14 mouse cellular contexts compared by ENCODE assay signal in genomic region chr2:33817663-33818346, GRCm38 (mm10).
DNase-seq lines count a peak whose midpoint lies in the region; ATAC-seq and TF ChIP-seq lines count a peak whose summit lies in the region.
"Had no signal": no experiment of that assay in that cellular context is flagged by ENCODE, and none has a peak within 500 bp of the region (broad histone marks: within the 10 kb centered on the region; RNA-seq: fewer than 3 reads in every experiment).

No protein-coding gene starts in this region.

- H3K4me1 ChIP-seq in hindbrain, embryonic 10.5 days (replicated peaks) = peaks cover 25% of the 10 kb centered on the region
- peaks cover 8% of the 10 kb centered on the region; the same call in 1 of the 2 replicates for H3K4me1 ChIP-seq in hindbrain, embryonic 11.5 days (replicated peaks; ENCODE audit: control insufficient read depth, insufficient read depth, low read length)
- H3K4me1 ChIP-seq in lung, postnatal 0 days (ENCODE audit: insufficient read depth, low read depth, low read length) = no peaks in the 10 kb centered on the region

- 80% methylated on average over 9 of the region's 9 CpGs for WGBS in hindbrain, embryonic 10.5 days
- 80% methylated on average over 9 of the region's 9 CpGs for WGBS in hindbrain, embryonic 11.5 days
- 69% methylated on average over 9 of the region's 9 CpGs for WGBS in lung, postnatal 0 days

- H3K9ac ChIP-seq in hindbrain, embryonic 11.5 days (ENCODE audit: low read depth, low read length) = no peak overlapping the region
- no peak overlapping the region for H3K9ac ChIP-seq in lung, postnatal 0 days (replicated peaks; ENCODE audit: low read depth)
- H3K9ac ChIP-seq: liver, postnatal 0 days had no signal

- no peaks in the 10 kb centered on the region for H3K9me3 ChIP-seq in hindbrain, embryonic 10.5 days
- no peaks in the 10 kb centered on the region for H3K9me3 ChIP-seq in hindbrain, embryonic 11.5 days (ENCODE audit: control insufficient read depth, low read length)
- no peaks in the 10 kb centered on the region for H3K9me3 ChIP-seq in lung, postnatal 0 days (ENCODE audit: low read length)

- no peak for TF ChIP-seq EP300 in lung, postnatal 0 days (IDR thresholded peaks at IDR 0.05)

- H3K4me3 ChIP-seq in hindbrain, embryonic 10.5 days = no peak overlapping the region
- no peak overlapping the region for H3K4me3 ChIP-seq in hindbrain, embryonic 11.5 days (ENCODE audit: low read depth, low read length)
- no peak overlapping the region for H3K4me3 ChIP-seq in lung, postnatal 0 days (ENCODE audit: low read depth, low read length)

- TF ChIP-seq CTCF in lung, postnatal 0 days (IDR thresholded peaks at IDR 0.05) = no peak

- H3K27ac ChIP-seq in hindbrain, embryonic 10.5 days = 0 out of 2 replicates have a peak overlapping the region, but pooled peaks have one; percentile 2
- H3K27ac ChIP-seq in hindbrain, embryonic 11.5 days (ENCODE audit: low read depth, low read length) = no peak overlapping the region
- H3K27ac ChIP-seq in lung, postnatal 0 days (ENCODE audit: low read length) = no peak overlapping the region
- H3K27ac ChIP-seq: macrophage had no signal

- peaks cover 52% of the 10 kb centered on the region for H3K36me3 ChIP-seq in hindbrain, embryonic 10.5 days
- peaks cover 2% of the 10 kb centered on the region; the same call in 1 of the 2 replicates for H3K36me3 ChIP-seq in hindbrain, embryonic 11.5 days (ENCODE audit: control insufficient read depth, insufficient read depth, low read length)
- peaks cover 9% of the 10 kb centered on the region; the same call in 1 of the 2 replicates for H3K36me3 ChIP-seq in lung, postnatal 0 days (ENCODE audit: insufficient read depth, low read length)

- no peak for ATAC-seq in hindbrain, embryonic 11.5 days (ENCODE audit: low FRiP score)
- peak; percentile 59 for ATAC-seq in inflammation-experienced regulatory T-cells, adult 6 months
- no peak for ATAC-seq in lung, postnatal 0 days
- ATAC-seq: intestine, embryonic 16.5 days; liver, postnatal 0 days had no signal

- DNase-seq in hindbrain, embryonic 10.5 days (ENCODE audit: low spot score) = no peak
- DNase-seq in hindbrain, embryonic 11.5 days (ENCODE audit: low spot score) = no peak
- peak; percentile 57 for DNase-seq in cerebellum, adult 9-11 months
- DNase-seq in thymus, postnatal 14 days = peak; percentile 75
- no peak for DNase-seq in lung, postnatal 0 days (ENCODE audit: low spot score)
- DNase-seq in ovary, adult 18-20 months (ENCODE audit: low spot score) = no peak
- DNase-seq: heart, adult 18-20 months; heart, postnatal 36 days; kidney, postnatal 14 days; liver, postnatal 0 days; right cerebral cortex, adult 18-20 months had no signal

- no peak overlapping the region for H3K4me2 ChIP-seq in hindbrain, embryonic 11.5 days (replicated peaks; ENCODE audit: low read depth, low read length)
- H3K4me2 ChIP-seq in lung, postnatal 0 days (replicated peaks; ENCODE audit: low read depth, low read length) = no peak overlapping the region

- H3K27me3 ChIP-seq in hindbrain, embryonic 10.5 days (ENCODE audit: insufficient read depth, poor library complexity, severe bottlenecking) = no peaks in the 10 kb centered on the region
- H3K27me3 ChIP-seq in hindbrain, embryonic 11.5 days (ENCODE audit: control insufficient read depth, insufficient read depth, low read length) = no peaks in the 10 kb centered on the region
- H3K27me3 ChIP-seq in lung, postnatal 0 days (replicated peaks; ENCODE audit: insufficient read depth, low read length) = no peaks in the 10 kb centered on the region

Comparison
In these comparisons a context has a peak if more than half of its experiments do, and no peak if none do; other contexts are left out.
1. DNase-seq: peak in cerebellum, adult 9-11 months (single experiment) and thymus, postnatal 14 days (single experiment); none in hindbrain, embryonic 10.5 days (single experiment), hindbrain, embryonic 11.5 days (single experiment), lung, postnatal 0 days (single experiment) and ovary, adult 18-20 months (single experiment).